In genomic region chr11:121041212-121041611, GRCm38 (mm10) we compare ENCODE assay signal across 7 mouse cellular contexts. TPM values are rescaled to one million over a fixed set of nuclear protein-coding genes. Genes with fewer than 3 reads are reported as not detected.
DNase-seq lines count a peak whose midpoint lies in the region; ATAC-seq and TF ChIP-seq lines count a peak whose summit lies in the region.

No protein-coding gene starts in this region.

- H3K4me1 ChIP-seq in forebrain, embryonic 11.5 days (replicated peaks; ENCODE audit: control insufficient read depth, insufficient read depth, low read length), result no peaks in the 10 kb centered on the region
- H3K4me1 ChIP-seq in megakaryocyte, embryonic 14.5 days, result peaks cover 85% of the 10 kb centered on the region
- H3K4me1 ChIP-seq in spleen, adult 2 months (ENCODE audit: control insufficient read depth, insufficient read depth, insufficient read length), result no peaks in the 10 kb centered on the region

- H3K4me2 ChIP-seq in forebrain, embryonic 11.5 days (ENCODE audit: low read depth, low read length, severe bottlenecking), result no peak overlapping the region

- H3K27ac ChIP-seq in forebrain, embryonic 11.5 days (ENCODE audit: low read depth, low read length), result no peak overlapping the region
- no peak overlapping the region for H3K27ac ChIP-seq in spleen, adult 2 months (ENCODE audit: insufficient read depth, low read length)

- H3K9me3 ChIP-seq in forebrain, embryonic 11.5 days (ENCODE audit: control insufficient read depth, low read length), result no peaks in the 10 kb centered on the region
- H3K9me3 ChIP-seq in megakaryocyte, embryonic 14.5 days, result no peaks in the 10 kb centered on the region

- peak; percentile 78 for DNase-seq in Muller cell, postnatal 12 days (ENCODE audit: inconsistent ontology term)
- DNase-seq in brain, embryonic 18.5 days (ENCODE audit: low read depth, low spot score), result peak; percentile 8
- peak; percentile 88 for DNase-seq in forebrain, embryonic 11.5 days (ENCODE audit: low spot score)
- peak; percentile 82 to 91 for DNase-seq in heart, postnatal 14 days
- peak; percentile 78 to 91 for DNase-seq in layer of hippocampus, postnatal 25 days (ENCODE audit: extremely low spot score in 1 of 2, low spot score in 1 of 2)
- peak in 1 of 2 experiments; percentile 59 for DNase-seq in spleen, adult 2 months (ENCODE audit: low read depth in 1 of 2, low spot score in 2 of 2)

- TF ChIP-seq CTCF in spleen, adult 2 months (IDR thresholded peaks at IDR 0.05; ENCODE audit: extremely low read depth, insufficient read depth, insufficient read length, insufficient replicate concordance), result peak; percentile 74; the same call in 1 of the 2 replicates

- no peaks in the 10 kb centered on the region for H3K36me3 ChIP-seq in forebrain, embryonic 11.5 days (ENCODE audit: control insufficient read depth, insufficient read depth, low read length)
- H3K36me3 ChIP-seq in megakaryocyte, embryonic 14.5 days (replicated peaks; ENCODE audit: low read length), result peaks cover 47% of the 10 kb centered on the region
- H3K36me3 ChIP-seq in spleen, adult 2 months (ENCODE audit: control insufficient read depth, insufficient read depth, low read length), result no peaks in the 10 kb centered on the region

- no peak overlapping the region for H3K9ac ChIP-seq in forebrain, embryonic 11.5 days (ENCODE audit: low read length)

- intact Hi-C loops in heart, postnatal 14 days (cut with DNase I), result loop anchor here (1.0 to 2.0 kb wide), 3 partner anchors 22 to 321 kb away; no protein-coding TSS in a partner anchor

- WGBS in forebrain, embryonic 11.5 days, result 5% methylated on average over 4 of the region's 4 CpGs
- 6% methylated on average over 4 of the region's 4 CpGs for WGBS in spleen, adult 2 months

- no peak overlapping the region for H3K4me3 ChIP-seq in forebrain, embryonic 11.5 days (ENCODE audit: low read depth, low read length)
- peak overlapping the region; percentile 85 for H3K4me3 ChIP-seq in megakaryocyte, embryonic 14.5 days (replicated peaks)
- no peak overlapping the region for H3K4me3 ChIP-seq in spleen, adult 2 months (ENCODE audit: extremely low read depth, insufficient read depth, insufficient read length)

- TF ChIP-seq POLR2A in spleen, adult 2 months (IDR thresholded peaks at IDR 0.05; ENCODE audit: low read depth, low read length), result no peak

- ATAC-seq in forebrain, embryonic 11.5 days (replicated peaks; ENCODE audit: low FRiP score), result 0 out of 2 replicates have a peak, but pooled peaks have one; percentile 44

- no peaks in the 10 kb centered on the region; the same call in 1 of the 2 replicates for H3K27me3 ChIP-seq in forebrain, embryonic 11.5 days (ENCODE audit: control insufficient read depth, insufficient read depth, low read length)
- peaks cover 69% of the 10 kb centered on the region for H3K27me3 ChIP-seq in megakaryocyte, embryonic 14.5 days (replicated peaks)
- no peaks in the 10 kb centered on the region for H3K27me3 ChIP-seq in spleen, adult 2 months (ENCODE audit: control insufficient read depth, insufficient read depth, low read length)

RNA-seq across cellular contexts. Expression of gene Cd7, which starts 2.0 kb away (rescaled TPM):
- polyA plus RNA-seq in forebrain, embryonic 11.5 days (2014; fragmentation: Nextera tagmentation; extraction: Ambion mirVana), result not detected in 2 replicates
- under 1 TPM in 1 of 2 experiments, not detected in 1; 0.29 TPM for total RNA-seq in heart, postnatal 14 days (2021)
- total RNA-seq in layer of hippocampus, postnatal 25 days (2021), result not detected
- 28.5 and 38.2 TPM in 2 replicates for polyA plus RNA-seq in megakaryocyte, embryonic 14.5 days (2012; ENCODE audit: insufficient read depth, low replicate concordance)
- polyA plus RNA-seq in spleen, adult 2 months (2012; rRNA removed), result 63.0 and 79.5 TPM in 2 replicates

RNA-seq across cellular contexts. Expression of gene Sectm1b, which starts 22.2 kb away (rescaled TPM):
- polyA plus RNA-seq in forebrain, embryonic 11.5 days (2014; fragmentation: Nextera tagmentation; extraction: Ambion mirVana), result not detected in 2 replicates
- total RNA-seq in heart, postnatal 14 days (2021), result not detected
- not detected for total RNA-seq in layer of hippocampus, postnatal 25 days (2021)
- not detected in 2 replicates for polyA plus RNA-seq in megakaryocyte, embryonic 14.5 days (2012; ENCODE audit: insufficient read depth, low replicate concordance)
- not detected in 2 replicates for polyA plus RNA-seq in spleen, adult 2 months (2012; rRNA removed)

RNA-seq across cellular contexts. Expression of gene Sectm1a, which starts 39.8 kb away (rescaled TPM):
- polyA plus RNA-seq in forebrain, embryonic 11.5 days (2014; fragmentation: Nextera tagmentation; extraction: Ambion mirVana), result not detected in 2 replicates
- total RNA-seq in heart, postnatal 14 days (2021), result not detected
- not detected for total RNA-seq in layer of hippocampus, postnatal 25 days (2021)
- polyA plus RNA-seq in megakaryocyte, embryonic 14.5 days (2012; ENCODE audit: insufficient read depth, low replicate concordance), result not detected in 2 replicates
- 5.0 and 8.9 TPM in 2 replicates for polyA plus RNA-seq in spleen, adult 2 months (2012; rRNA removed)

RNA-seq across cellular contexts. Expression of gene Csnk1d, which starts 50.1 kb away (rescaled TPM):
- 102 and 103 TPM in 2 replicates for polyA plus RNA-seq in forebrain, embryonic 11.5 days (2014; fragmentation: Nextera tagmentation; extraction: Ambion mirVana)
- total RNA-seq in heart, postnatal 14 days (2021), result 10 to 100 TPM; 70.8 to 73.8 TPM
- total RNA-seq in layer of hippocampus, postnatal 25 days (2021), result 100 to 1,000 TPM; 127 to 128 TPM
- 152 and 176 TPM in 2 replicates for polyA plus RNA-seq in megakaryocyte, embryonic 14.5 days (2012; ENCODE audit: insufficient read depth, low replicate concordance)
- polyA plus RNA-seq in spleen, adult 2 months (2012; rRNA removed), result 48.6 and 49.2 TPM in 2 replicates

Comparison
In these comparisons a context has a peak if more than half of its experiments do, and no peak if none do; other contexts are left out.
1. RNA of gene Cd7, which starts 2.0 kb away (polyA plus RNA-seq): 63.0 to 79.5 TPM in spleen, adult 2 months and 28.5 to 38.2 TPM in megakaryocyte, embryonic 14.5 days; not detected in forebrain, embryonic 11.5 days; every median in the first group is over 10 times any median in the second.